Mouse (Mus musculus) heart, postnatal 0 days (tissue): ENCODE data around the gene Picalm. TPM values are rescaled to one million over a fixed set of nuclear protein-coding genes. Genes with fewer than 3 reads are reported as not detected.
A peak's percentile ranks its signal among the peaks of the same experiment; 100 is the strongest.

Experiments
- ATAC-seq: fragments of 200-750 bp; cut with Nextera tagmentation; 2 replicates; pipeline ENCODE4 v1.8.0; 2017; ENCODE audit warnings: low read depth, moderate number of reproducible peaks, moderate library complexity; ENCODE audit not compliant: insufficient read depth
- DNase-seq: peaks from one replicate; pipeline ENCODE4 v3.0.0-alpha.2; 2016; ENCODE audit warnings: low spot score
- H3K27ac ChIP-seq: fragments of 300-500 bp; sonication (generic); 2 replicates; pipeline ENCODE4 v1.5.1; 2014; ENCODE audit warnings: low read depth, mild to moderate bottlenecking
- H3K27me3 ChIP-seq: fragments of 300-500 bp; sonication (generic); 2 replicates; pipeline ENCODE4 v1.6.1; 2014; ENCODE audit warnings: low read length, mixed read lengths; ENCODE audit not compliant: control insufficient read depth, insufficient read depth
- H3K36me3 ChIP-seq: fragments of 300-500 bp; sonication (generic); replicated peaks from 2 replicates; pipeline ENCODE4 v1.6.1; 2014; ENCODE audit warnings: low read length, mixed read lengths; ENCODE audit not compliant: control insufficient read depth, insufficient read depth
- H3K4me1 ChIP-seq: fragments of 300-500 bp; sonication (generic); 2 replicates; pipeline ENCODE4 v1.6.1; 2014; ENCODE audit warnings: antibody characterized with exemption; ENCODE audit not compliant: control insufficient read depth, insufficient read depth
- H3K4me2 ChIP-seq: fragments of 300-500 bp; sonication (generic); 2 replicates; pipeline ENCODE4 v1.6.1; 2014; ENCODE audit warnings: low read depth, mild to moderate bottlenecking, low read length, moderate library complexity
- H3K4me3 ChIP-seq: fragments of 300-500 bp; sonication (generic); 2 replicates; pipeline ENCODE4 v1.5.1; 2014; ENCODE audit warnings: low read depth, low read length
- H3K9ac ChIP-seq: fragments of 300-500 bp; sonication (generic); replicated peaks from 2 replicates; pipeline ENCODE4 v1.6.1; 2014; ENCODE audit warnings: low read depth, low read length, mixed read lengths
- H3K9me3 ChIP-seq: fragments of 300-500 bp; sonication (generic); replicated peaks from 2 replicates; pipeline ENCODE4 v1.6.1; 2016; ENCODE audit warnings: low read length; ENCODE audit not compliant: control insufficient read depth
- CTCF ChIP-seq: IDR thresholded peaks from 2 replicates; pipeline ENCODE4 v1.5.1; 2016; ENCODE audit warnings: antibody characterized with exemption, control low read depth, low read depth
- EP300 ChIP-seq: IDR thresholded peaks from 2 replicates; pipeline ENCODE4 v1.6.1; 2016; ENCODE audit warnings: antibody characterized with exemption, low read depth
- WGBS: fragments of 180-500 bp; shearing (Covaris S2); extraction: QIAGEN DNeasy Blood & Tissue Kit; methylation state at CpG from one replicate; pipeline ENCODE4 v1.1.7; 2014; 5-methylcytosine and 5-hydroxymethylcytosine counted together
- polyA plus RNA-seq: library from polyadenylated mRNA; unstranded; fragments of >200 nt; fragmentation: Nextera tagmentation; extraction: Ambion mirVana; gene quantifications from 2 replicates; pipeline ENCODE4 v1.2.1, GENCODE M21; 2015
- total RNA-seq: library from RNA; depleted of rRNA; stranded (reverse); fragments of >200 nt; gene quantifications from 2 replicates; pipeline ENCODE4 v1.2.3, GENCODE M21; 2014; ENCODE audit warnings: low replicate concordance

Picalm gene
- total and polyA plus RNA-seq, 2 experiments from 2014 or later = 29.2 to 169 TPM

DNA sequence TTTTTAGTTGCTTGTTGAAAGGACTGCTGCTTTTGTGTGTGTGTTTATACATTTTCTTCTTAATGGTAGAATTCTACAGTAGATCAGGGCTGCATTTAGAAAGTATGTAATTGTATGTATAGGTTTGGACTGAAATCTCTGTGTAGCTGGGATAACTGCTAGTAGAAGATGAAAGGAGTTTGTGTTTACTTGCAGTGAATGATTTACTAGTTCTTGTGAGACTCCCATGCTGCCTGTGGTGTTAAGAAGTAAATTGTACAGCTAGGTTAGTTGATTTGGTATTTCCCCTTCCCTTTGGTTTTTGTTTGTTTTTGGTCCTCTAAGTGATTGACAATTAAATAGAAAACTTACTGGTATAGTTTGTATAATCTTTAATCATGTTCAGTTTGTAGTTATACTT is 15.4 kb downstream of the Picalm start:
- Histone ChIP-seq H3K9me3 (no peaks in the 10 kb centered on the region), H3K4me1 (peaks cover 64% of the 10 kb centered on the region), H3K27me3 (no peaks in the 10 kb centered on the region), H3K27ac (peak overlapping the region; percentile 90), H3K4me3 (no peak overlapping the region), H3K4me2 (0 out of 2 replicates have a peak overlapping the region, but pooled peaks have one; percentile 46), H3K36me3 (no peaks in the 10 kb centered on the region), H3K9ac (no peak overlapping the region; the same call in 1 of the 2 replicates)
- DNase-seq (no peak), ATAC-seq (no peak)
- no peak for TF ChIP-seq EP300
- no peak for TF ChIP-seq CTCF

DNA sequence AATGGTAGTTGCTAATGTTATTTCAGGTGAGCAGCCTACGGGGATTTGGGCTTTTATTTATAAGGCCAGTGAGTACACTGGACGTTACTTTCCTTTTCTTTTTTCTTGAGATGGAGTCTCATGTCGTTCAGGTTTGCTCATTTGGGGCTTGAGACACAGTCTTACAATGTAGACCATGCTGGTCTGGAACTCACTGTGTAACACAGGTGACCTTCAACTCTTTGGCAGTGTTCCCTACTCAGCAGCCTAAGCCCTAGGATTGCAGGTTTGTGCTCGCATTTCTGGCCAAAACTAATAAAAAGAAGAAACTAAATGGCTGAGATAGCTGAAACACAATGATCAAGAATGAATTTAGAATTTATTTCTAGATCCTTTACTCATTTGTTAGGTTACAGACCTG is 15.9 kb downstream of the Picalm start:
- H3K9ac ChIP-seq = peak overlapping the region; percentile 35
- 8% methylated on average over 4 of the region's 4 CpGs for WGBS
- no peaks in the 10 kb centered on the region for H3K9me3 ChIP-seq
- H3K4me1 ChIP-seq = peaks cover 63% of the 10 kb centered on the region
- no peaks in the 10 kb centered on the region; the same call in 1 of the 2 replicates for H3K36me3 ChIP-seq
- H3K4me3 ChIP-seq = peak overlapping the region; percentile 17; the same call in 1 of the 2 replicates
- TF ChIP-seq CTCF (no peak), EP300 (no peak)
- H3K27ac ChIP-seq = peak overlapping the region; percentile 90
- DNase-seq (no peak), ATAC-seq (peak; percentile 85)
- no peaks in the 10 kb centered on the region for H3K27me3 ChIP-seq
- H3K4me2 ChIP-seq = peak overlapping the region; percentile 46

DNA sequence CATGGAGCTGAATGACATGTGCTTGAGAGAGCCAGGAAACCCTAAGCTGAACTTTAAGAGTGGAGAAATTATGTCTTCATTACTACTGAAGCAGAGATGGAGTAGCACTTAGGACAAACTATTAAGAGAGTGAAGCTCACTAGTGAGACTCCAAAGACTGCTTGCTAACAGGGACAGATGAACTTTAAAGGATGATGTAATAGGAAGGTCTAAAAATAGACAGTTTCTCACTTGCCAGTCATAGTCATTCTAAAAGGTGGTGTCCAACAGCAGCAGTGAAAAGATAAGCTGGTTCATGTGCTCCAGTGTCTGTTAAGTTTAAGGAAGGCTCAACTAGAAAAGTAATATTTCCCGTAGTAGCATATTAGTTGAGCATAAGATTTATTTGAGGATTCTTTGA is 16.3 kb downstream of the Picalm start:
- Histone ChIP-seq H3K9ac (peak overlapping the region; percentile 35), H3K9me3 (no peaks in the 10 kb centered on the region), H3K4me3 (peak overlapping the region; percentile 17; the same call in 1 of the 2 replicates), H3K27ac (peak overlapping the region; percentile 90), H3K4me1 (peaks cover 59% of the 10 kb centered on the region), H3K36me3 (no peaks in the 10 kb centered on the region; the same call in 1 of the 2 replicates), H3K4me2 (peak overlapping the region; percentile 46), H3K27me3 (no peaks in the 10 kb centered on the region)
- TF ChIP-seq EP300 = 0 out of 2 replicates have a peak, but pooled peaks have one; percentile 16
- no peak for TF ChIP-seq CTCF
- DNase-seq (peak; percentile 93), ATAC-seq (peak; percentile 91)
- 2% methylated on average over 1 of the region's 1 CpGs for WGBS

DNA sequence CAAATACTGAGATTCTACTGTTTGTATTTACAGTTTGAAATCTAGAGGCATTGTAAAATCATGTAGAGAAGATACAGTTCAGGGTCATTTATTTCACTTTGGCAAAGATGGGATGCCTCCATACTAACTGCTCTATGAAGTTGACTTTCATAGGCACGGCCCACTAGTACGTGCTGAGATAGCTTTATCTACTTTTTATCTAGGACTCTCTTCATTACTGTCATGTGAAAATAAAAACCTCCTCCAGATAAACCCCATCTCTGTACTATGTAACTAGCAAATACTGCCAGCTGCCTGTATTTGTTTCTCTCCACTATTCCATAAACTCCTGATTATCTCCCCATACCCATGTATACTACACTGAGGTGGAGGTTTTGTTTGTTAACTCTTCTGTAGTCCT is 18.0 kb downstream of the Picalm start:
- TF ChIP-seq CTCF (no peak), EP300 (no peak)
- Histone ChIP-seq H3K36me3 (no peaks in the 10 kb centered on the region; the same call in 1 of the 2 replicates), H3K27ac (peak overlapping the region; percentile 36; the same call in 1 of the 2 replicates), H3K9me3 (no peaks in the 10 kb centered on the region), H3K9ac (no peak overlapping the region), H3K4me2 (peak overlapping the region; percentile 0; the same call in 1 of the 2 replicates), H3K27me3 (no peaks in the 10 kb centered on the region), H3K4me1 (peaks cover 50% of the 10 kb centered on the region), H3K4me3 (no peak overlapping the region)
- ATAC-seq (no peak), DNase-seq (no peak)
- WGBS = 3% methylated on average over 2 of the region's 2 CpGs

DNA sequence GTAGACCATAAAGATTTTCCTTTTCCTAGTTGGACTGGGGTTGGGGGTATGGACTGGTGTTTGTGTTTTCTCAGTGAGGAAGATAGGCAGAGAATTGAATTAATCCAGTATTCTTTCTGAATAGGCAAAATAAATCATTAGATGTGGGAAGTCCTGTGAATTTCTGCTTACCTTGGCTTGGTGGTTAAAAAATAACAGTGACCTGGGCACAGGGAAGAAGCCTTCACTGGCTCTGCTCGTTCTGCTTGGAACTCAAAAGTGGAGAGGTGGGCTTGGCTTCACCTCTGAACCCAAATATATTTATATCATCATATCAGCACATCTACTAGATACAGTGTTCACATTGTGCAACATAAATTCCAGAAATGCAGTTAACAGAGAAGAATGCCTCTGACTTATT is 18.5 kb downstream of the Picalm start:
- DNase-seq (no peak), ATAC-seq (no peak)
- no peaks in the 10 kb centered on the region for H3K9me3 ChIP-seq
- WGBS = 24% methylated on average over 1 of the region's 1 CpGs
- no peak for TF ChIP-seq CTCF
- H3K36me3 ChIP-seq = no peaks in the 10 kb centered on the region; the same call in 1 of the 2 replicates
- H3K4me2 ChIP-seq = peak overlapping the region; percentile 0; the same call in 1 of the 2 replicates
- 0 out of 2 replicates have a peak overlapping the region, but pooled peaks have one; percentile 36 for H3K27ac ChIP-seq
- no peaks in the 10 kb centered on the region for H3K27me3 ChIP-seq
- no peak overlapping the region for H3K9ac ChIP-seq
- no peak overlapping the region for H3K4me3 ChIP-seq
- peaks cover 47% of the 10 kb centered on the region for H3K4me1 ChIP-seq

DNA sequence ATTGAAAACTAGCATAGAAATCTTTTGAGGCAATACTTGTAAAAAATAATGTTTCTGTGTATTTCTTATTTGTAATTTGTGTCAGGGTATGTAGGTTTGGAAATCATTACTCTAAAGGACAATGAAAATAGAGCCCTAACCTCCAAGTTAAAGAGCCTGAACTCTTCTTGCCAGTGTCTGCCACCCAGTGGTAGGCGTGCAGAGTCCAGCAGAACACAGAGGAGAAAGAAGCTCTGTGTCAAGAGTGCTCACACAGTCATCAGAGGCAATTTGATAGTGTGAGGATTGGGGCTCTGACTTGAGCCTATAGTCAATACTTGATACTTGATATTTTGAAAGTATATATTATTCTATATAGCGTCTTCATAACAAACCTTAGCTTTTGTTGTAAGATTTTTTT is 20.3 kb downstream of the Picalm start:
- Histone ChIP-seq H3K4me3 (no peak overlapping the region), H3K4me1 (peaks cover 33% of the 10 kb centered on the region), H3K9me3 (no peaks in the 10 kb centered on the region), H3K27ac (no peak overlapping the region), H3K27me3 (no peaks in the 10 kb centered on the region), H3K4me2 (no peak overlapping the region), H3K9ac (no peak overlapping the region), H3K36me3 (no peaks in the 10 kb centered on the region; the same call in 1 of the 2 replicates)
- peak; percentile 77 for DNase-seq
- TF ChIP-seq CTCF (peak; percentile 89), EP300 (no peak)
- WGBS = 35% methylated on average over 2 of the region's 2 CpGs
- peak; percentile 71; the same call in 1 of the 2 replicates for ATAC-seq
